Mouse (Mus musculus) heart, postnatal 14 days (tissue): Measurements from ENCODE around the gene Tagln2. TPM values are rescaled to one million over a fixed set of nuclear protein-coding genes. Genes with fewer than 3 reads are reported as not detected.

Experiments
- DNase-seq, 2 experiments: peaks; one replicate each; pipeline ENCODE4 v3.0.0; 2021 to 2022
- intact Hi-C: fragments of 180-260 bp; cut with DNase I; formaldehyde crosslinking; loops from one replicate; pipeline ENCODE4 v1.15.1; 2025
- total RNA-seq, 2 experiments: library from RNA; stranded (reverse); gene quantifications; 2 replicates each; pipeline ENCODE4 v1.2.3; 2021

The Tagln2 gene
- total RNA-seq, 2 experiments from 2014 or later, result 110 to 117 TPM

GRCm38 (mm10) chr1:172519644-172520043 lies 19.8 kb downstream of the Tagln2 start:
- intact Hi-C loops, result loop anchor here (2.0 kb wide), 1 partner anchor 19 kb away; the partner anchor contains the start of gene Tagln2
- no peak for DNase-seq

- intact Hi-C loops, result loop anchor here (2.0 kb wide), 1 partner anchor 20 kb away; the partner anchor contains the start of gene Tagln2
- DNase-seq, result peak; percentile 75 to 77
Observed at GRCm38 (mm10) chr1:172520576-172521440, 21.0 kb downstream of the Tagln2 start, which contains the start of gene Cfap45. Gene Cfap45, plus strand, starts transcription at chr1:172520801.

DNA sequence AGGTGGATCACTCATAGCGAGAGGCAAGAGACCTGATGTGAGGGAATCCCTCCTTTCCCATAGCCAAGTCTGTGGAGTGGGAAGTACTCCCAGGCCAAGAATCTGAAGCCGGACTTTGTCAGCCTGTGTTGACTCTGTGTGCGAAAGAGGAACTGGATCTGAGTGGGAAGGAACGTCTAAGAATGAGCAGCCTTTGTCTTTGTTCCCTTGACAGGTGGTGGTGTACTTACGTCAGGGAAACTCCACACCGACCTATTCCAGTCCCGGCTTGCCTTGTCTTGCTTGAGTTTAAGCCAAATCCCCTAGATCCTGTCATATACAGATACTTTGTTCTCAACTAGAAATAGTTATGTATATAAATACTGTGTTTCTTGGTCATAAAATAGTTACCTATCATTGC lies 22.7 kb downstream of the Tagln2 start:
- intact Hi-C loops, result no loop called here
- no peak for DNase-seq

- intact Hi-C loops, result no loop called here
- DNase-seq, result peak; percentile 35 to 58
Observed at GRCm38 (mm10) chr1:172523699-172524101, 23.9 kb downstream of the Tagln2 start.

DNA sequence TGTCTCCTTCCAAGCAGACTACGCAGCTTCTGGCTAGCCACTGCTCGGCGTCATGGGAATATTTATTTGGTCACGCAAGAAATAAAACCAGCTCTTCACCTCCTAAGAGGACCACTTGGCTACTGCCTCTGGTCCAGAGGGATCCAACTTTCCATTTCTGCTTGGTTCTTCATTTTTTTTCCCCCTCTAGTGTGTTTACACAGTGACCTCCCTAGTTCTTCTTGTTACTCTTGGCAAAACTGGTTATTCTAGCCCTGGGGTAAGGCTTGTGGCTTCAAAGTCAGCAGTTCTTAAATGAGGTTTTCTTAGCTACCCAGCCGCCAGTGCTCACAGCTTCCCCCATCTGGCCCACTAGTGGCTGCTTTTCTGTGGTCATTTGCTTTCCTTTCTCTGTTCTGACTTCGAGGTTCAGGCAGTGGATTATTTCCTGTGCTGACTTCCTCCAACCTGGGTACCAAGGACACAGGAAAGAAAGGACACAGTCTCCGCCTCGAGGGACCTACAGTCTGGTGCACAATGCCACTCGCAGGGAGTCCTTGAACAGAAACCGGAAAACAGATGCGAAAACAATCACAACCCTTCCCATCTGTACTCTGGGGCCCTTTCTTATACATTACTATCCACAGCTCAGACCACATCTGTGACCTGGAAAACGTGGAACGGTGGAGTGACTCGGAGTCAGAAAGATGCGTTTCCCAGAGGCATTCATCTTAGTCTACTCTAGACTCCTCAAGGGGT lies 25.3 kb downstream of the Tagln2 start:
- DNase-seq, result peak; percentile 54 to 55
- intact Hi-C loops, result loop anchor here (1.0 to 5.0 kb wide), 2 partner anchors 24 to 33 kb away; no protein-coding TSS in a partner anchor

DNA sequence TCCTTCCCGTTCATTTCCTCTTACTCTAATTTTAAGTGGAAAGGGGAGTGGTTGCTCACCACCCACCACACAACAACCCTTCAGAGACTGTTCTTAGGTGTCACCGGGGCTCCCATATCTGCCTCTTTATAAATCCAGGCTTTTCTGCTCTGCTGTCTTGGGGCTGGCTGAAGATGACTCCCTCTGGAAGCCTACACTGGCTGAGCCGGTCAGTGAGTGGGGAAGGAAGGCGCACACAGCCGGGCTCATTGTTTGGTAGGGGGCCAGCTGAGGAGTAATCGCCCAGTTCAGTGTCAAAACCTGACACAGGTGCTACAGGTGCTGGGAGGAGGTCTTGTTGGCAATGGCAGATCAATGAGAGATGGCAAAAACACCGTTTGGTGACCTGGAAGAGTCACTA lies 26.1 kb downstream of the Tagln2 start:
- peak in 1 of 2 experiments; percentile 32 for DNase-seq
- intact Hi-C loops, result loop anchor here (1.0 to 5.0 kb wide), 2 partner anchors 25 to 34 kb away; no protein-coding TSS in a partner anchor

- intact Hi-C loops, result loop anchor here (5.0 kb wide), 1 partner anchor 34 kb away; no protein-coding TSS in a partner anchor
Observed at GRCm38 (mm10) chr1:172526380-172527081, 26.7 kb downstream of the Tagln2 start.

DNA sequence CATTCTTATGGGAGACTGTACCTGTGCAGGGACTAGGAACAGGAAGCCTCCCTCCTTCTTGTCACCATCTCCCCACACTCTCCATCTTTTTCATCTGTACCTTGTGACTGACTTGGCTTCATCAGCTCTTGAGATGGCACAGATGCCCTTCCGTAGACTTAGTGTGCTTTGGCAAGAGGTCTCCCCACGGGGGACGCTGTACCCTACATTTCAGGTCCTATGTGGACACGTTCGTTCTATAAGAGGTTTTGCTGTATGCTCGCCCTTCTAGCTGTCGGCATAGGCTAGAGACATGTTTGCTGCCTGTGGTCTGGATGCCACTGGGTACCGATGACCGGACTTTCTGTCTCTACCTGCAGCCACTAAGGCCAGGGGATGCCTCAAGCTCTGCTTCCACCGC lies 27.6 kb downstream of the Tagln2 start:
- intact Hi-C loops, result loop anchor here (5.0 kb wide), 1 partner anchor 35 kb away; no protein-coding TSS in a partner anchor
- DNase-seq, result no peak

More at GRCm38 (mm10) chr1:172526380-172527081, 26.7 kb downstream of the Tagln2 start:
- DNase-seq, result peak; percentile 65 to 72

GRCm38 (mm10) chr1:172528701-172529100 lies 28.9 kb downstream of the Tagln2 start:
- DNase-seq, result peak; percentile 92 to 96
- intact Hi-C loops, result loop anchor here (1.0 to 5.0 kb wide), 3 partner anchors 35 to 106 kb away; no protein-coding TSS in a partner anchor

DNA sequence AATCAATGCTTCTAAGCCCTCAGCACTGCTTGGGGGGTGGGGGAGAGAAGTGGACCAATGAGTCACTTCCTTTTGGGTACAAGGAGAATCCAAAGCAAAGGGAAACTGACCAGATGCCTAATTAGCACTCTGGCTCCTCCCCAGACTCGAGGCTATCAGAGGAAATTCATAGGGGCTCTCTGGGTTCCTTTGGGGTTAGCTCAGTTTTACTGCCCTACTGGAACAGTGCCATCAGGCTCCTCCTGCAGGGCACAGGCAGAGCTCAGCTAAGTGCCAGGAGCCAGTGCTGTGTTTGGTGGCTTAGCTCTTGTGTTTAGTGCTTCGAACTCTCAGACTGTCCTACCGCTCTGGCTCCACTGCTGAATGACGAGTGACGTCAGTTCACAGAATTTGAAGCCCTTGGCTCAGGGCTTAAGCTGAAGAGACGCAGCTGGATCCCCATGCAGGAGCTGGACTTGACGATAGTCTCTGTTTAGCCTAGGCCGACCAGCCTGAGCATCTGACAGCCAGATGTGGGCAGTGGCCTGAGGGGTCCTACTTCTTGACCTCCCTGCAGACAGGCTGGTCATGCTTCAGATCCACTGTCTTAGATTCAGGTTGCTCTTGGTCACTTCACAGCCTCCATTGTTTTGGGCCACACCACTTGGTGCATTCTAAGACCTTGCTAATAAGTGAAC lies 30.8 kb downstream of the Tagln2 start:
- DNase-seq, result peak in 1 of 2 experiments; percentile 38
- intact Hi-C loops, result loop anchor here (1.0 kb wide), 1 partner anchor 82 kb away; no protein-coding TSS in a partner anchor

GRCm38 (mm10) chr1:172532551-172532950 lies 32.7 kb downstream of the Tagln2 start:
- peak; percentile 33 to 51 for DNase-seq
- intact Hi-C loops, result no loop called here

GRCm38 (mm10) chr1:172535116-172535515 lies 35.3 kb downstream of the Tagln2 start:
- intact Hi-C loops, result loop anchor here (2.0 kb wide), 1 partner anchor 18 kb away; no protein-coding TSS in a partner anchor
- no peak for DNase-seq

GRCm38 (mm10) chr1:172539827-172540226 lies 40.0 kb downstream of the Tagln2 start:
- intact Hi-C loops, result no loop called here

GRCm38 (mm10) chr1:172540283-172540820 lies 40.5 kb downstream of the Tagln2 start:
- DNase-seq, result no peak
- intact Hi-C loops, result no loop called here

More at GRCm38 (mm10) chr1:172539827-172540226, 40.0 kb downstream of the Tagln2 start:
- no peak for DNase-seq

- DNase-seq, result no peak
- intact Hi-C loops, result no loop called here
Observed at GRCm38 (mm10) chr1:172546062-172546461, 46.2 kb downstream of the Tagln2 start.

DNA sequence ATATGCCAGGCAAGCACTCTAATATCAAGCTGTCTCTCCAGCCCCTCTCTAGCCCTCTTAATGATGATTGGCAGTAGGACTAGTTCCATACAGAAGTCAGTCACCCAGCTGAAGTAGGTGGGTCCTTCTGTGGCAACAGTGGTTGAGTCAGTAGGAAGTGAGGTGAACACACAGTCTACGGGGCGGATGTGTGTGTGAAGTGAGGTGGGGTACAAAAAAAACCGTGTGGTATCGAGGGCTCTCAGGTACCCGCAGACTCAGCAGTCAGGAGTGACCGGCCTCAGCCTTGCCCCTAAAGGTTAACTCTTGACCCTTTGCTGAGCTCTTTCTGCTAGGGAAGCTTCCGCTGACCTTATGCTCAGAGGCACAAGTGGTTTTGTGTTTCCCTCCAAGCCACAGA lies 48.7 kb downstream of the Tagln2 start:
- DNase-seq, result no peak
- intact Hi-C loops, result no loop called here

GRCm38 (mm10) chr1:172549314-172549713 lies 49.5 kb downstream of the Tagln2 start:
- intact Hi-C loops, result no loop called here
- DNase-seq, result no peak

- intact Hi-C loops, result no loop called here
- no peak for DNase-seq
Observed at GRCm38 (mm10) chr1:172549717-172550116, 49.9 kb downstream of the Tagln2 start.

GRCm38 (mm10) chr1:172550551-172550951 lies 50.7 kb downstream of the Tagln2 start:
- peak; percentile 56 to 58 for DNase-seq
- intact Hi-C loops, result no loop called here
